Mouse (Mus musculus) erythroblast, embryonic 14.5 days (primary cell): ENCODE measurements around the gene Zfp618.

Experiments
- GATA1 ChIP-seq: IDR thresholded peaks from 2 replicates; pipeline ENCODE4 v1.6.1; 2012; ENCODE audit warnings: low read length, inconsistent platforms, mixed read lengths
- TAL1 ChIP-seq: IDR thresholded peaks from 3 replicates; pipeline ENCODE4 v1.6.1; 2012; ENCODE audit warnings: low read length, inconsistent platforms, mixed read lengths

- TF ChIP-seq TAL1 (no peak), GATA1 (no peak)
These were observed 119.1 kb downstream of the Zfp618 start for GRCm38 (mm10) chr4:63084473-63084889.
